Mouse (Mus musculus) ES-E14 (cell line): ENCODE data around the gene Rnf220.

Experiments used
- CHD2 ChIP-seq: IDR thresholded peaks from 2 replicates; pipeline ENCODE4 v1.6.1; 2014; ENCODE audit warnings: mild to moderate bottlenecking, low read depth, low read length, inconsistent platforms
- HCFC1 ChIP-seq: IDR thresholded peaks from 2 replicates; pipeline ENCODE4 v1.6.1; 2012; ENCODE audit warnings: low read length, inconsistent platforms, borderline replicate concordance; ENCODE audit not compliant: insufficient read depth
- MAFK ChIP-seq: IDR thresholded peaks from 2 replicates; pipeline ENCODE4 v1.6.1; 2014; ENCODE audit warnings: mild to moderate bottlenecking, low read depth, low read length, inconsistent platforms; ENCODE audit not compliant: insufficient read depth
- ZC3H11A ChIP-seq: IDR thresholded peaks from 2 replicates; pipeline ENCODE4 v1.6.1; 2012; ENCODE audit warnings: low read depth, mild to moderate bottlenecking, inconsistent platforms, low read length, borderline replicate concordance
- ZNF384 ChIP-seq: IDR thresholded peaks from 2 replicates; pipeline ENCODE4 v1.6.1; 2012; ENCODE audit warnings: low read depth, low read length, inconsistent platforms

DNA sequence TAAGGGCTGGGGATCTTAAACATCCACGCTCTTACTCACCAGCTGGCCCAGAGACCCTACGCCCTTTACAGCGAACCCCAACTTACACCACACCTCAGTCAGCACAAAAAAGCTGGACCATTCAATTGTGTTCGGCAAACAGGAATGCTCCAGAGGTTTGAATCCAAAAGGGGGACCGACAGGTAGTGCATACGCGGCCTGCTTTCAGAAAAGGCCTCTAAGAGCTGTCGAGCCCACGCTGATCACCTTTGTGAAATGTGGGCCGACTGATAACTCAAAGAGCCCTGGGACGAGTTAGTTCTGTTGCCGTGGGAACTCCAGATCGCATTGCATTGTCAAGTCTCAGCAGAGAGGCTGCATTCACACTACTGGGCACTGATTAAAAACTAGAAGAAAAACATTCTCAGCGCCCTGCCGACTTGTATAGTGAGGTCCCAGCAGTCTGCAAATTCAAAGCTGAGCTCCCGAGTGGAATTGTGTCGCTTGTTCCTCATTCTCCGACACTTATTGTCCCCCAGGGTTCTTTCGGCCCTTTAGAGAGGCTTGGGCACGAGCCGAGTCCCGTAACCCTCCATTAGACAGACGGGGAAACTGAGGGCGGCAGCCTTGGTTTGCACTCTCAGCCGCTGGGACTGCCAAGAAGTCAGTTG lies 208.4 kb downstream of the Rnf220 start:
- TF ChIP-seq HCFC1 (no peak; the same call in 1 of the 2 replicates), ZNF384 (no peak), CHD2 (no peak), MAFK (no peak), ZC3H11A (no peak)
